Mouse (Mus musculus): ENCODE data around the gene Sec14l3.

- TF ChIP-seq CTCF (IDR thresholded peaks at IDR 0.05; ENCODE audit: borderline replicate concordance, extremely low read depth, insufficient read depth, insufficient read length) (no peak), POLR2A (IDR thresholded peaks at IDR 0.05; ENCODE audit: borderline replicate concordance, extremely low read depth, insufficient read depth, insufficient read length, poor library complexity, severe bottlenecking) (no peak)
Measured at GRCm38 (mm10) chr11:4039951-4040350, 24.7 kb upstream of the Sec14l3 start.
